Mouse (Mus musculus): ENCODE data around the gene Flt3l. TPM values are rescaled to one million over a fixed set of nuclear protein-coding genes. Genes with fewer than 3 reads are reported as not detected.

The Flt3l gene
- polyA plus RNA-seq, 1 experiment from 2014 or later = 1.3 TPM

DNA sequence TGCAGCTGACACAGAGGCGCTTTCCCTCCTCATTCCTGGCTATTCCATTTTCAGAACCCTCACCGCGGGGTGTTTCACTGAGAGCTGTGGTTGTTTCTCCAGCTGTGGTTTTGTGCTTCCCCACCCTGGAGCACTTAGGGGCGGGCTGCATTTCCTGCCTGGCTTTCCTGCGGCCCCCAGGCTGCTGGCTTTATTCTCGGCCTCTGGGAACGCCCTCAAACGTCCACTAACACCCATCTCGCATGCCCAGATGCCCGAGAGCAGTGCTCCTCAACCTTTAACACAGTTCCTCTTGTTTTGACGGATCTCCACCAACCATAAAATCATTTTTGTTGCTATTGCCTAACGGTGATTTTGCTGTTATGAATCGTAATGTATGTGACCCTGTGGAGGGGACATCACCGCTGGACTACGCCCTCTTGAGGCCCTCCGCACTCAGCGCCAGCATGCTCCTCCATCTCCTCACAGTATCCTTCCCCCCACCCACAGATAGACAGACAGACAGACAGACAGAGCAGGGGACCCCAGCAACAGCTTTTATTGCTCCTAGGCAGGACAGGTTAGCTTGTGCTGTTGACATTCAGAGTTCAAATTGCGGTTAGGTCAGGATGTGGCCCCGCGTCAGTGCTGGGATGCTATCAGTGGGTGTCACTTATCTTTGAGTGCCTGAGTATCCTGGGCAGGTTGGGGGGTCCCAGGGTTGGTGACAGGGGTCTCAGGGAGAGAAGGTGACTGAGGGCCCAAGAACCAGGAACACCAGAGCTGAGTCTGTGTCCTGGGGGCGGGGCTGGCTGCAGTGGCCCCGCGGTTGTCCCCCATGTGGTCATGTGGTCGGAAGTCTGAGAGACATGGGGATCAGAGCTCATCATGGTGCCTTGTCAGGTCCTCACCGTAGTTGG, 53.6 kb downstream of the Flt3l start:
- H3K27me3 ChIP-seq (ENCODE audit: control insufficient read depth, insufficient read depth, low read length) = no peaks in the 10 kb centered on the region

DNA sequence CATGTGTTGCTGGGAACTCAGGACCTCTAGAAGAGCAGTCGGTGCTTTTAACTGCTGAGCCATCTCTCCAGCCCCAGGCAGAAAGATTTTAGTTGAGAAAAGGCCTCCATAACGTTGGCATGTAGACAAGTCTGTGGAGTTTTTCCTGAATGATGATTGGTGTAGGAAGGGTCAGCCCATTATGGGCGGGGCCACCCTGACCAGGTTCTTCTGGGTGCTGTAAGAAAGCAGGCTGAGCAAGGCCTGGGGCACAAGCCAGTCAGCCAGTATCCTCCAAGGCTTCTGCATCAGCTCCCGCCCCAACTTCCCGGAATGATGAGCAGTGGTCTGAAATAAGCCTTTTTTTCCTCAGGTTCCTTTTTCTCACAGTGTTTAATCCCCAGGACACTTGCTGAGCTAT, 55.2 kb downstream of the Flt3l start:
- Histone ChIP-seq H3K4me2 (ENCODE audit: low read depth, low read length) (no peak overlapping the region), H3K9me3 (ENCODE audit: control insufficient read depth, low read length) (no peaks in the 10 kb centered on the region), H3K9ac (replicated peaks; ENCODE audit: low read depth, low read length) (no peak overlapping the region), H3K4me3 (ENCODE audit: low read depth, low read length) (no peak overlapping the region), H3K27me3 (ENCODE audit: control insufficient read depth, insufficient read depth, low read length) (no peaks in the 10 kb centered on the region), H3K4me1 (ENCODE audit: control insufficient read depth, insufficient read depth, low read length) (no peaks in the 10 kb centered on the region), H3K36me3 (ENCODE audit: control insufficient read depth, insufficient read depth, low read length) (no peaks in the 10 kb centered on the region), H3K27ac (ENCODE audit: low read depth, low read length) (no peak overlapping the region)
- ATAC-seq (ENCODE audit: low read depth) = no peak
- WGBS = 58% methylated on average over 5 of the region's 5 CpGs

More for the DNA sequence above, 53.6 kb downstream of the Flt3l start:
- no peak overlapping the region for H3K4me3 ChIP-seq (ENCODE audit: low read depth, low read length)
- no peak for ATAC-seq (ENCODE audit: low read depth)
- H3K9me3 ChIP-seq (ENCODE audit: control insufficient read depth, low read length) = no peaks in the 10 kb centered on the region
- H3K4me2 ChIP-seq (ENCODE audit: low read depth, low read length) = no peak overlapping the region
- H3K4me1 ChIP-seq (ENCODE audit: control insufficient read depth, insufficient read depth, low read length) = no peaks in the 10 kb centered on the region
- H3K9ac ChIP-seq (replicated peaks; ENCODE audit: low read depth, low read length) = no peak overlapping the region
- WGBS = 60% methylated on average over 25 of the region's 25 CpGs
- no peaks in the 10 kb centered on the region for H3K36me3 ChIP-seq (ENCODE audit: control insufficient read depth, insufficient read depth, low read length)
- no peak overlapping the region; the same call in 1 of the 2 replicates for H3K27ac ChIP-seq (ENCODE audit: low read depth, low read length)

DNA sequence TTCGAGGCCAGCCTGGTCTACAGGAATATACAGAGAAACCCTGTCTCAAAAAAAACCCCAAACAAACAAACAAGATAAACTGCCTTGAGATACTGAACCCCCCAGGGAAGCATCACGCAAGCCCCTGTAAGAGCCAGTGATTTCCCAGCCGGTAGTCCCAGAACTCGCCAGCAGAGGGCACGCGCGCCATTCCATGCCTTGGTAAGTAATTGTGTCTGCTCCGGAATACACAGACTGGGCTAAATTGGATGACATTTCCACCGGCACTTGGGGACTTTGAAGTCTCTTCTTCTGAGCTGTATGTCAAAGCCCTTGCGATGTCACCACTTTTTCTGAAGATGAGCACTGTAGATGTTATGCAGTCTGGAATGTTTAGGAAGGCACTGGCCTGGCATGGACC, 56.4 kb downstream of the Flt3l start:
- H3K4me2 ChIP-seq (ENCODE audit: low read depth, low read length) = no peak overlapping the region
- under 1% methylated on average over 10 of the region's 10 CpGs for WGBS

More for the DNA sequence above, 56.4 kb downstream of the Flt3l start:
- Histone ChIP-seq H3K4me1 (ENCODE audit: control insufficient read depth, insufficient read depth, low read length) (no peaks in the 10 kb centered on the region), H3K27me3 (ENCODE audit: control insufficient read depth, insufficient read depth, low read length) (no peaks in the 10 kb centered on the region), H3K9ac (replicated peaks; ENCODE audit: low read depth, low read length) (no peak overlapping the region), H3K9me3 (ENCODE audit: control insufficient read depth, low read length) (no peaks in the 10 kb centered on the region), H3K36me3 (ENCODE audit: control insufficient read depth, insufficient read depth, low read length) (no peaks in the 10 kb centered on the region), H3K4me3 (ENCODE audit: low read depth, low read length) (no peak overlapping the region), H3K27ac (ENCODE audit: low read depth, low read length) (no peak overlapping the region)
- ATAC-seq (ENCODE audit: low read depth) = peak; percentile 70; the same call in 1 of the 2 replicates

MicroRNAs within 50 kb of the gene (microRNA counts, 519-probe panel; counts per million panel counts)
- 3,981 counts per million, percentile 42 among the panel's probes with 10 or more counts for microRNA mmu-miR-150

Small RNAs within 50 kb of the gene (microRNA-seq; reads per million reads assigned to microRNA genes)
- gene Mir150 (68.6 reads per million, percentile 40 among the genes with 10 or more reads in this experiment), gene Mir5121 (10.5 reads per million, percentile 18 among the genes with 10 or more reads in this experiment), gene Mir7055 (not detected)

Other genes starting within 250 kb of the Flt3l start
- 85.7 and 91.1 TPM in 2 replicates for gene Med25, start 243.7 kb downstream of the Flt3l start, polyA plus RNA-seq (2014; fragmentation: Nextera tagmentation; extraction: Ambion mirVana)
- gene Fuz, start 240.4 kb downstream of the Flt3l start, polyA plus RNA-seq (2014; fragmentation: Nextera tagmentation; extraction: Ambion mirVana) = 14.5 and 16.0 TPM in 2 replicates
- gene Ap2a1, start 206.9 kb downstream of the Flt3l start, polyA plus RNA-seq (2014; fragmentation: Nextera tagmentation; extraction: Ambion mirVana) = 120 and 128 TPM in 2 replicates
- gene Tsks, start 193.2 kb downstream of the Flt3l start, polyA plus RNA-seq (2014; fragmentation: Nextera tagmentation; extraction: Ambion mirVana) = 0.11 and 0.19 TPM in 2 replicates
- 54.3 and 60.3 TPM in 2 replicates for gene Cpt1c, start 161.6 kb downstream of the Flt3l start, polyA plus RNA-seq (2014; fragmentation: Nextera tagmentation; extraction: Ambion mirVana)
- gene Prmt1, start 149.9 kb downstream of the Flt3l start, polyA plus RNA-seq (2014; fragmentation: Nextera tagmentation; extraction: Ambion mirVana) = 189 and 206 TPM in 2 replicates
- 53.8 and 60.2 TPM in 2 replicates for gene Irf3, start 138.8 kb downstream of the Flt3l start, polyA plus RNA-seq (2014; fragmentation: Nextera tagmentation; extraction: Ambion mirVana)
- gene Bcl2l12, start 137.7 kb downstream of the Flt3l start, polyA plus RNA-seq (2014; fragmentation: Nextera tagmentation; extraction: Ambion mirVana) = 6.4 and 9.5 TPM in 2 replicates
- 61.6 and 68.6 TPM in 2 replicates for gene Scaf1, start 120.1 kb downstream of the Flt3l start, polyA plus RNA-seq (2014; fragmentation: Nextera tagmentation; extraction: Ambion mirVana)
- gene Rras, start 118.5 kb downstream of the Flt3l start, polyA plus RNA-seq (2014; fragmentation: Nextera tagmentation; extraction: Ambion mirVana) = 9.0 and 13.7 TPM in 2 replicates
- gene Prr12, start 83.6 kb downstream of the Flt3l start, polyA plus RNA-seq (2014; fragmentation: Nextera tagmentation; extraction: Ambion mirVana) = 17.3 and 17.9 TPM in 2 replicates
- 65.4 and 67.3 TPM in 2 replicates for gene Nosip, start 74.0 kb downstream of the Flt3l start, polyA plus RNA-seq (2014; fragmentation: Nextera tagmentation; extraction: Ambion mirVana)
- 12.7 and 12.8 TPM in 2 replicates for gene Prrg2, start 73.8 kb downstream of the Flt3l start, polyA plus RNA-seq (2014; fragmentation: Nextera tagmentation; extraction: Ambion mirVana)
- 23.7 and 118 TPM in 2 replicates for gene Rcn3, start 44.2 kb downstream of the Flt3l start, polyA plus RNA-seq (2014; fragmentation: Nextera tagmentation; extraction: Ambion mirVana)
- gene Fcgrt, start 32.6 kb downstream of the Flt3l start, polyA plus RNA-seq (2014; fragmentation: Nextera tagmentation; extraction: Ambion mirVana) = 7.0 and 36.4 TPM in 2 replicates
- gene Rps11, start 12.0 kb downstream of the Flt3l start, polyA plus RNA-seq (2014; fragmentation: Nextera tagmentation; extraction: Ambion mirVana) = 781 and 868 TPM in 2 replicates
- gene Rpl13a, start 7.7 kb downstream of the Flt3l start, polyA plus RNA-seq (2014; fragmentation: Nextera tagmentation; extraction: Ambion mirVana) = 668 and 729 TPM in 2 replicates
- 0.33 TPM in 1 of 2 replicates, not detected in the other for gene Gm45713, start 201 bp downstream of the Flt3l start, polyA plus RNA-seq (2014; fragmentation: Nextera tagmentation; extraction: Ambion mirVana)
- gene Pih1d1, start 17.9 kb upstream of the Flt3l start, polyA plus RNA-seq (2014; fragmentation: Nextera tagmentation; extraction: Ambion mirVana) = 90.4 and 91.2 TPM in 2 replicates
- 16.9 and 19.8 TPM in 2 replicates for gene Aldh16a1, start 18.2 kb upstream of the Flt3l start, polyA plus RNA-seq (2014; fragmentation: Nextera tagmentation; extraction: Ambion mirVana)
- gene Slc17a7, start 27.5 kb upstream of the Flt3l start, polyA plus RNA-seq (2014; fragmentation: Nextera tagmentation; extraction: Ambion mirVana) = 0.71 TPM in 1 of 2 replicates, not detected in the other
- not detected in 2 replicates for gene Gfy, start 43.1 kb upstream of the Flt3l start, polyA plus RNA-seq (2014; fragmentation: Nextera tagmentation; extraction: Ambion mirVana)
- gene Pth2, start 44.6 kb upstream of the Flt3l start, polyA plus RNA-seq (2014; fragmentation: Nextera tagmentation; extraction: Ambion mirVana) = not detected in 2 replicates
- 0.15 and 0.50 TPM in 2 replicates for gene Ccdc155, start 68.5 kb upstream of the Flt3l start, polyA plus RNA-seq (2014; fragmentation: Nextera tagmentation; extraction: Ambion mirVana)
- 11.8 and 12.9 TPM in 2 replicates for gene Dkkl1, start 75.7 kb upstream of the Flt3l start, polyA plus RNA-seq (2014; fragmentation: Nextera tagmentation; extraction: Ambion mirVana)
- 24.5 and 39.9 TPM in 2 replicates for gene Tead2, start 79.3 kb upstream of the Flt3l start, polyA plus RNA-seq (2014; fragmentation: Nextera tagmentation; extraction: Ambion mirVana)
- 1.0 and 1.6 TPM in 2 replicates for gene Cd37, start 102.7 kb upstream of the Flt3l start, polyA plus RNA-seq (2014; fragmentation: Nextera tagmentation; extraction: Ambion mirVana)
- gene Slc6a16, start 104.7 kb upstream of the Flt3l start, polyA plus RNA-seq (2014; fragmentation: Nextera tagmentation; extraction: Ambion mirVana) = 0.75 and 0.99 TPM in 2 replicates
- not detected in 2 replicates for gene Slc6a21, start 141.1 kb upstream of the Flt3l start, polyA plus RNA-seq (2014; fragmentation: Nextera tagmentation; extraction: Ambion mirVana)
- gene Trpm4, start 197.3 kb upstream of the Flt3l start, polyA plus RNA-seq (2014; fragmentation: Nextera tagmentation; extraction: Ambion mirVana) = 9.1 and 10.9 TPM in 2 replicates
- gene Hrc, start 198.9 kb upstream of the Flt3l start, polyA plus RNA-seq (2014; fragmentation: Nextera tagmentation; extraction: Ambion mirVana) = 0.13 and 0.52 TPM in 2 replicates
- 28.4 and 30.4 TPM in 2 replicates for gene Ppfia3, start 230.6 kb upstream of the Flt3l start, polyA plus RNA-seq (2014; fragmentation: Nextera tagmentation; extraction: Ambion mirVana)
- gene Lin7b, start 234.2 kb upstream of the Flt3l start, polyA plus RNA-seq (2014; fragmentation: Nextera tagmentation; extraction: Ambion mirVana) = 24.9 and 49.4 TPM in 2 replicates

All from neural tube, embryonic 14.5 days (tissue).